Mouse (Mus musculus): ENCODE measurements around the gene Arhgap20.

- TF ChIP-seq TAL1 (IDR thresholded peaks at IDR 0.05; ENCODE audit: low read length) (no peak), GATA1 (IDR thresholded peaks at IDR 0.05; ENCODE audit: low read length) (no peak)
Measured at GRCm38 (mm10) chr9:51869056-51869455, 103.9 kb downstream of the Arhgap20 start.

All from erythroblast, embryonic 14.5 days (primary cell).